Mouse (Mus musculus) ES-Bruce4 (cell line): ENCODE measurements at regions not wholly inside any gene's neighbourhood (a gene's known extent, or its start where the extent isn't known, plus 50 kb on each side); places are given as distances from the start of the nearest gene placed in this dataset.

Experiments used
- H3K27ac ChIP-seq: 2 replicates; pipeline ENCODE4 v1.5.1; 2012; ENCODE audit warnings: low read length, inconsistent platforms; ENCODE audit not compliant: insufficient read depth
- H3K27me3 ChIP-seq: 2 replicates; pipeline ENCODE4 v1.6.1; 2012; ENCODE audit warnings: mild to moderate bottlenecking, low read length, inconsistent platforms; ENCODE audit not compliant: control insufficient read depth, poor library complexity, insufficient read depth, severe bottlenecking
- H3K36me3 ChIP-seq: 2 replicates; pipeline ENCODE4 v1.6.1; 2012; ENCODE audit warnings: inconsistent platforms, mild to moderate bottlenecking, low read length, moderate library complexity; ENCODE audit not compliant: control insufficient read depth, poor library complexity, insufficient read depth, severe bottlenecking
- H3K4me1 ChIP-seq: one replicate; pipeline ENCODE4 v1.8.1; 2011; ENCODE audit warnings: low read length; ENCODE audit not compliant: control insufficient read depth, insufficient read depth
- H3K4me3 ChIP-seq: 2 replicates; pipeline ENCODE4 v1.5.1; 2011; ENCODE audit warnings: low read depth, mild to moderate bottlenecking, low read length
- H3K9ac ChIP-seq: 2 replicates; pipeline ENCODE4 v1.6.1; 2012; ENCODE audit warnings: low read depth, mild to moderate bottlenecking, inconsistent platforms; ENCODE audit not compliant: poor library complexity, severe bottlenecking
- H3K9me3 ChIP-seq: replicated peaks from 2 replicates; pipeline ENCODE4 v1.6.1; 2012; ENCODE audit warnings: mild to moderate bottlenecking, low read length, inconsistent platforms; ENCODE audit not compliant: control insufficient read depth, poor library complexity, insufficient read depth, severe bottlenecking
- CTCF ChIP-seq: IDR thresholded peaks from one replicate; pipeline ENCODE4 v1.8.1; 2011; ENCODE audit warnings: low read depth, low read length
- EP300 ChIP-seq: IDR thresholded peaks from 2 replicates; pipeline ENCODE4 v1.6.1; 2011; ENCODE audit warnings: low read depth, low read length; ENCODE audit not compliant: insufficient read depth
- POLR2A ChIP-seq: IDR thresholded peaks from one replicate; pipeline ENCODE4 v1.8.1; 2011; ENCODE audit warnings: low read length; ENCODE audit not compliant: insufficient read depth

DNA sequence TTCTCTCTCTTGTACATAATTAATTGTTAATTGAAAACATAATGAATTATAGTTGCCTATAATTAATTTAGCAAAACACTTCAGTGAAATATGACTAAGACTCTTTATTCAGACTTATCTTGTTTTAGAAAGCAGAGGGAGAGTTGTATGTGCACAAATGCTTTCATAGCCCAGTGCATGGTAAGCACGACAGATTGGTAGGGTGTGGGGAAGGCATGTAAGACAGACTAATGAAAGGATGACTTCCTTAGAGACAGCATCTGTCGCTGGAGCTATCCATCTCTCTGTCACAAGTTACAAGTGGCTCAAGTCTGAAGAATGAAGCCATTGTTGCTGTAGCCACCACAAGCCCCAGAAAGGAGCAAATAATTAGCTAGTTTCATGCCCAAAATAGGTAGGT lies 376.9 kb downstream of the 4930474N05Rik start:
- H3K4me3 ChIP-seq, result no peak overlapping the region
- H3K27me3 ChIP-seq, result no peaks in the 10 kb centered on the region
- H3K27ac ChIP-seq, result no peak overlapping the region
- H3K4me1 ChIP-seq, result no peaks in the 10 kb centered on the region
- TF ChIP-seq CTCF (no peak), POLR2A (no peak), EP300 (no peak)
- no peaks in the 10 kb centered on the region for H3K36me3 ChIP-seq
- H3K9me3 ChIP-seq, result no peaks in the 10 kb centered on the region
- H3K9ac ChIP-seq, result no peak overlapping the region

DNA sequence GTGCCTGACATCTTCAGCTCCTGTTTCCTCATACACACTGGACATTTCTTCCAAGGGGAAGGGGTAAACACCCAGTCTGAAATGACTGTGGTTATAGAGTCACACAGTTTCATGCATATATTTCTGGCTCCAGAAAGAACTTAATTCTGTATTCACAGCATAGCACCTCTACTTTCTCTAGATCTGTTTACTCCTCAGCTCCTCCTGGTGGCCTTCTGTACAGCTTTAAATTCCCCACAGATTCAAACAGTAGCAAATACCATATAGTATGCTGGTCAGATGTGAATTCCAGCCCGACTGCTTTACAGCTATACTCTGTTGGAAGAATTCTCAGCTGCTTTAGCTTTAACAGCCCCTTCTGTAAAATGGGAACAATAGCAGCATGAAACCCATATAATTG lies 375.6 kb downstream of the 4930474N05Rik start:
- no peak overlapping the region for H3K4me3 ChIP-seq
- no peaks in the 10 kb centered on the region for H3K9me3 ChIP-seq
- H3K9ac ChIP-seq, result no peak overlapping the region
- H3K27me3 ChIP-seq, result no peaks in the 10 kb centered on the region
- TF ChIP-seq POLR2A (no peak), EP300 (no peak), CTCF (no peak)
- H3K27ac ChIP-seq, result no peak overlapping the region
- H3K36me3 ChIP-seq, result no peaks in the 10 kb centered on the region
- H3K4me1 ChIP-seq, result no peaks in the 10 kb centered on the region

DNA sequence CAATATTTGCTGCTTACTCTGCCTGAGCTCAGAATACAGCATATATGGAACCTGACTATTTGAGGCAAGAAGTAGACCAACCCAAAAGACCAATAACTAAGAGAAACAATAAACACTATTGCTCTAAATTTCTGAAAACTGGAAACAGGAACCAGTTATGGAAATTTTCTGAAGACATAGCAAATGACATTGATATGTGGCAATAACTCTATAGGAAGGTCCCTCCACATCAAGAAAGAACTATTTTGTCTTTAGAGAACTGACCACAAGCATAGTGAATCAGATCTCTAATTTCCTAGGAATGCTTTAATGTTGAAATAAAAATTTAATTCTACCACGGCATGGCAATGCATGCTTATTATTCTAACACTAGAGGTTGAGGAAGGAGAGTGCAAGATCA lies 358.3 kb downstream of the 4930474N05Rik start:
- TF ChIP-seq CTCF, result no peak
- TF ChIP-seq POLR2A, result no peak
- TF ChIP-seq EP300, result no peak
- no peak overlapping the region for H3K4me3 ChIP-seq

DNA sequence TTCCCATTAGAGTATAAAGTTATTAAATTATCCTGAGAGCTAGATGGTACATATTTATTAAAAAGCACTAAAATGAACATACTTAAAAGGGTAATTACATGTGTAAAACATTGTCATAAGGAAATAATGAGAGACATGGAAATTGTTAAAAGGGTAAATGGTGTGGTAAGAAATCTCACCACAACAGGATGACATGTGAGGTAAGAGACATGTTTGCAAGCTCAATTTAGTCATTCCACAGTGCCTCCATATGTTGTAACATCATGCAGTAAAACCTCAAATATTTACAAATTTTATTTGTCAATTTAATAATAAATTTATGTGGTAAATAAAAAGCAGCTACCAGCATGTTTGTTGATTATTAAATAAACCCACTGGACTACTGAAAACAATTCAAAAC lies 355.4 kb downstream of the 4930474N05Rik start:
- Histone ChIP-seq H3K27me3 (no peaks in the 10 kb centered on the region), H3K4me1 (no peaks in the 10 kb centered on the region), H3K9me3 (no peaks in the 10 kb centered on the region), H3K27ac (no peak overlapping the region), H3K4me3 (no peak overlapping the region), H3K9ac (no peak overlapping the region), H3K36me3 (no peaks in the 10 kb centered on the region)
- TF ChIP-seq EP300 (no peak), POLR2A (no peak), CTCF (no peak)

More for the DNA sequence above, 358.3 kb downstream of the 4930474N05Rik start:
- Histone ChIP-seq H3K36me3 (no peaks in the 10 kb centered on the region), H3K27ac (no peak overlapping the region), H3K27me3 (no peaks in the 10 kb centered on the region), H3K9ac (no peak overlapping the region), H3K4me1 (no peaks in the 10 kb centered on the region), H3K9me3 (no peaks in the 10 kb centered on the region)

DNA sequence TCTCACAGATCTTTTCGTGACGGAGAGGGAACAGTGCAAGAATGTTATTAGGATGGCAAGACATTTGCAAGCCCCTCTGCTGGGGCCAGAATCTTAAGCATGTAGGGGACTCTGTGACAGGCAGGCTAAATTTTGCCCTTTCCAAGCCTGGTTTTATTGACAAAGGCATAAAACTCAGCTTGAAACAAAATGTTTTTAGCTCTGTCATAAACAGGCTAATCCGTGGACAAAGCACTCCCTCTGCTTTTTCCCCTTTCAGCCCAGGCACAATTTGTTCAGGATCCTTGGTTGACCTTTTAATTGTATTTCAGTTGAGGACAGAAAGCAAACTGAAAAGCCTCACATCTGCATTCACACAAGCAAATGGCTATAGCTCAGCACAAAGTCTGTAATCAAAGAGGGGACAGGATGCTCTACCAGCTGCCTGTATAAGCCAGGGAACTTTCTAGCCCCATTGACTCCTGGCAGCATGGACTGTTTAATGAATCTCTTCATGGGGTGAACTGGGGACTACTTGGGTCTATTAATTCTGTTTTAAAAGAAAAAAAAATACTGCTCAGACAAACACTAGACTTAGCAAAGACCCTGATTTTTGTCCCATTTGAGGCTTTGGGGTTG lies 320.0 kb downstream of the 4930474N05Rik start:
- H3K4me1 ChIP-seq, result no peaks in the 10 kb centered on the region
- H3K27ac ChIP-seq, result no peak overlapping the region
- H3K9me3 ChIP-seq, result no peaks in the 10 kb centered on the region
- TF ChIP-seq CTCF (no peak), EP300 (no peak), POLR2A (no peak)
- no peak overlapping the region for H3K4me3 ChIP-seq
- H3K9ac ChIP-seq, result no peak overlapping the region
- no peaks in the 10 kb centered on the region for H3K36me3 ChIP-seq
- H3K27me3 ChIP-seq, result no peaks in the 10 kb centered on the region

DNA sequence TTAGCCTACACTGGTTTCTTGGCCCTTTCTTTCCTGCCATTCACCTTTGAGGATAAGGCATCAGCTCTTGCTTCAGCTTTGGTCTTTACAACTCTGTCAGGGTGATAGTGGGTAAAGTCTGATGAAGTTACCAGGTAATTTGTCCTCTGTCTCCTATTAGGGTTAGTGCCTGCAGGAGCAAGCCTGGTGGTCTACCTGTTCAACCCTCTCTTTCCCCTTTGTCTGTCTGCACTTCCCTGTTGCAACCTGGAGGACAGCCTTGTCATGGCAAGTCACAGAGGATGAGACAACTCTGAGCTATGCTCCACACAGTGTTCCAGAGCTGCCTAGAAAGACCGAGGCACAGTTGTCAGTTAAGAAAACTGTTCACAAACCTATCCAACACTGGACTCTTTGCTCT lies 319.5 kb downstream of the 4930474N05Rik start:
- Histone ChIP-seq H3K9ac (no peak overlapping the region), H3K4me1 (no peaks in the 10 kb centered on the region), H3K4me3 (no peak overlapping the region), H3K9me3 (no peaks in the 10 kb centered on the region), H3K27ac (no peak overlapping the region), H3K36me3 (no peaks in the 10 kb centered on the region), H3K27me3 (no peaks in the 10 kb centered on the region)
- TF ChIP-seq POLR2A, result no peak
- no peak for TF ChIP-seq EP300
- no peak for TF ChIP-seq CTCF
